ENCODE assay signal across 12 mouse cellular contexts in genomic region chr5:117285266-117285665, GRCm38 (mm10). TPM values are rescaled to one million over a fixed set of nuclear protein-coding genes. Genes with fewer than 3 reads are reported as not detected.
A peak's percentile ranks its signal among the peaks of the same experiment; 100 is the strongest.
DNase-seq lines count a peak whose midpoint lies in the region; ATAC-seq and TF ChIP-seq lines count a peak whose summit lies in the region.
"Had no signal": no experiment of that assay in that cellular context is flagged by ENCODE, and none has a peak within 500 bp of the region (broad histone marks: within the 10 kb centered on the region; RNA-seq: fewer than 3 reads in every experiment).

No protein-coding gene starts in this region.

- H3K4me2 ChIP-seq in forebrain, embryonic 12.5 days = peak overlapping the region; percentile 73; the same call in 1 of the 2 replicates
- no peak overlapping the region for H3K4me2 ChIP-seq in forebrain, embryonic 16.5 days (ENCODE audit: low read length)
- H3K4me2 ChIP-seq in lung, embryonic 14.5 days = peak overlapping the region; percentile 71; the same call in 1 of the 2 replicates
- peak overlapping the region; percentile 73; the same call in 1 of the 2 replicates for H3K4me2 ChIP-seq in embryonic facial prominence, embryonic 13.5 days

- peaks cover 6% of the 10 kb centered on the region; the same call in 1 of the 2 replicates for H3K27me3 ChIP-seq in forebrain, embryonic 12.5 days
- no peaks in the 10 kb centered on the region for H3K27me3 ChIP-seq in forebrain, embryonic 16.5 days (replicated peaks; ENCODE audit: control insufficient read depth, insufficient read depth, low read length)
- no peaks in the 10 kb centered on the region for H3K27me3 ChIP-seq in lung, embryonic 14.5 days (ENCODE audit: insufficient read depth, low read length)
- no peaks in the 10 kb centered on the region for H3K27me3 ChIP-seq in embryonic facial prominence, embryonic 13.5 days

- ATAC-seq in forebrain, embryonic 12.5 days (ENCODE audit: low FRiP score) = no peak
- ATAC-seq in forebrain, embryonic 16.5 days = no peak
- ATAC-seq in lung, embryonic 14.5 days (ENCODE audit: insufficient read depth) = no peak
- ATAC-seq in embryonic facial prominence, embryonic 13.5 days (ENCODE audit: insufficient number of reproducible peaks, insufficient read depth, low FRiP score, low TSS enrichment, low read depth) = no peak

- peaks cover 35% of the 10 kb centered on the region for H3K4me1 ChIP-seq in forebrain, embryonic 12.5 days
- peaks cover 32% of the 10 kb centered on the region for H3K4me1 ChIP-seq in forebrain, embryonic 16.5 days (replicated peaks; ENCODE audit: control insufficient read depth, insufficient read depth, low read length)
- 0 out of 2 replicates have a peak, but pooled peaks cover 6% of the 10 kb centered on the region for H3K4me1 ChIP-seq in lung, embryonic 14.5 days (ENCODE audit: insufficient read depth)
- H3K4me1 ChIP-seq in embryonic facial prominence, embryonic 13.5 days = peaks cover 32% of the 10 kb centered on the region

- H3K36me3 ChIP-seq in forebrain, embryonic 12.5 days (replicated peaks) = peaks cover 50% of the 10 kb centered on the region
- peaks cover 11% of the 10 kb centered on the region; the same call in 1 of the 2 replicates for H3K36me3 ChIP-seq in forebrain, embryonic 16.5 days (ENCODE audit: control insufficient read depth, insufficient read depth)
- peaks cover 46% of the 10 kb centered on the region for H3K36me3 ChIP-seq in lung, embryonic 14.5 days (ENCODE audit: insufficient read depth)
- H3K36me3 ChIP-seq in embryonic facial prominence, embryonic 13.5 days = peaks cover 46% of the 10 kb centered on the region

- H3K9ac ChIP-seq in forebrain, embryonic 12.5 days = peak overlapping the region; percentile 85; the same call in 1 of the 2 replicates
- no peak overlapping the region for H3K9ac ChIP-seq in forebrain, embryonic 16.5 days (replicated peaks; ENCODE audit: low read depth, low read length)
- no peak overlapping the region for H3K9ac ChIP-seq in lung, embryonic 14.5 days
- no peak overlapping the region for H3K9ac ChIP-seq in embryonic facial prominence, embryonic 13.5 days

- DNase-seq in lung, embryonic 14.5 days = no peak
- DNase-seq in lung, postnatal 36 days = no peak
- DNase-seq in kidney, postnatal 36 days = peak; percentile 60 to 64
- DNase-seq in heart, postnatal 4 days = no peak
- no peak for DNase-seq in c-Kit-positive CD71-positive TER-119-positive erythroid progenitor cells, embryonic 14.5 days (ENCODE audit: low spot score)
- DNase-seq: heart, postnatal 14 days; liver; right cerebral cortex, postnatal 14 days; thymus, postnatal 36 days had no signal

- H3K9me3 ChIP-seq in forebrain, embryonic 12.5 days = no peaks in the 10 kb centered on the region
- no peaks in the 10 kb centered on the region; the same call in 1 of the 2 replicates for H3K9me3 ChIP-seq in forebrain, embryonic 16.5 days (ENCODE audit: control insufficient read depth, low read length)
- H3K9me3 ChIP-seq in lung, embryonic 14.5 days (ENCODE audit: low read depth, low read length) = no peaks in the 10 kb centered on the region
- no peaks in the 10 kb centered on the region for H3K9me3 ChIP-seq in embryonic facial prominence, embryonic 13.5 days

- H3K4me3 ChIP-seq in forebrain, embryonic 12.5 days (replicated peaks) = peak overlapping the region; percentile 81; the same call in 1 of the 2 replicates
- H3K4me3 ChIP-seq in forebrain, embryonic 16.5 days (replicated peaks; ENCODE audit: low read length) = no peak overlapping the region
- H3K4me3 ChIP-seq in lung, embryonic 14.5 days (ENCODE audit: low read depth, low read length) = no peak overlapping the region
- H3K4me3 ChIP-seq in embryonic facial prominence, embryonic 13.5 days = no peak overlapping the region; the same call in 1 of the 2 replicates

- TF ChIP-seq CTCF in lung, embryonic 14.5 days (IDR thresholded peaks at IDR 0.05; ENCODE audit: low read depth) = no peak

- 84% methylated on average over 4 of the region's 4 CpGs for WGBS in forebrain, embryonic 12.5 days
- 75% methylated on average over 4 of the region's 4 CpGs for WGBS in forebrain, embryonic 16.5 days
- WGBS in lung, embryonic 14.5 days = 75% methylated on average over 4 of the region's 4 CpGs
- 48% methylated on average over 3 of the region's 4 CpGs for WGBS in embryonic facial prominence, embryonic 13.5 days

- H3K27ac ChIP-seq in forebrain, embryonic 12.5 days = no peak overlapping the region
- H3K27ac ChIP-seq in forebrain, embryonic 16.5 days (ENCODE audit: low read length) = no peak overlapping the region; the same call in 1 of the 2 replicates
- H3K27ac ChIP-seq in lung, embryonic 14.5 days (ENCODE audit: low read depth) = no peak overlapping the region
- no peak overlapping the region; the same call in 1 of the 2 replicates for H3K27ac ChIP-seq in embryonic facial prominence, embryonic 13.5 days

RNA-seq across cellular contexts. Expression of gene Pebp1, which starts 2.2 kb away (rescaled TPM):
- polyA plus RNA-seq in forebrain, embryonic 12.5 days (2016; fragmentation: Nextera tagmentation; extraction: Ambion mirVana) = 856 and 860 TPM in 2 replicates
- 1,113 and 1,180 TPM in 2 replicates for polyA plus RNA-seq in forebrain, embryonic 16.5 days (2015; fragmentation: Nextera tagmentation; extraction: Ambion mirVana)
- 705 and 755 TPM in 2 replicates for polyA plus RNA-seq in lung, embryonic 14.5 days (2014; fragmentation: Nextera tagmentation; extraction: Ambion mirVana)
- polyA plus RNA-seq in embryonic facial prominence, embryonic 13.5 days (2015; fragmentation: Nextera tagmentation; extraction: Ambion mirVana) = 780 and 876 TPM in 2 replicates
- total RNA-seq in heart, postnatal 4 days (2021) = 100 to 1,000 TPM; 395 to 401 TPM

RNA-seq across cellular contexts. Expression of gene Vsig10, which starts 33.6 kb away (rescaled TPM):
- 3.0 and 3.7 TPM in 2 replicates for polyA plus RNA-seq in forebrain, embryonic 12.5 days (2016; fragmentation: Nextera tagmentation; extraction: Ambion mirVana)
- 1.5 and 2.1 TPM in 2 replicates for polyA plus RNA-seq in forebrain, embryonic 16.5 days (2015; fragmentation: Nextera tagmentation; extraction: Ambion mirVana)
- 6.8 and 7.0 TPM in 2 replicates for polyA plus RNA-seq in lung, embryonic 14.5 days (2014; fragmentation: Nextera tagmentation; extraction: Ambion mirVana)
- 7.1 and 11.3 TPM in 2 replicates for polyA plus RNA-seq in embryonic facial prominence, embryonic 13.5 days (2015; fragmentation: Nextera tagmentation; extraction: Ambion mirVana)
- total RNA-seq in heart, postnatal 4 days (2021) = 10 to 100 TPM; 12.3 to 18.6 TPM

Comparison
In these comparisons a context has a peak if more than half of its experiments do, and no peak if none do; other contexts are left out.
1. DNase-seq: peak in kidney, postnatal 36 days (2 of 2); none in lung, embryonic 14.5 days (single experiment), lung, postnatal 36 days (single experiment), heart, postnatal 4 days (single experiment) and c-Kit-positive CD71-positive TER-119-positive erythroid progenitor cells, embryonic 14.5 days (single experiment).